Comparison of ENCODE assay signal across 8 mouse cellular contexts in genomic region chr8:69270386-69271202, GRCm38 (mm10). TPM values are rescaled to one million over a fixed set of nuclear protein-coding genes. Genes with fewer than 3 reads are reported as not detected.
DNase-seq lines count a peak whose midpoint lies in the region; ATAC-seq and TF ChIP-seq lines count a peak whose summit lies in the region.

Gene D130040H23Rik, plus strand, starts transcription at chr8:69271080.

- H3K36me3 ChIP-seq in lung, embryonic 16.5 days (ENCODE audit: control insufficient read depth, insufficient read depth, low read length): no peaks in the 10 kb centered on the region
- no peaks in the 10 kb centered on the region for H3K36me3 ChIP-seq in thymus, adult 2 months (ENCODE audit: control insufficient read depth, insufficient read depth, low read length)

- H3K4me1 ChIP-seq in cerebellum, adult 2 months (ENCODE audit: control insufficient read depth, insufficient read depth, low read length): no peaks in the 10 kb centered on the region; the same call in 1 of the 2 replicates
- H3K4me1 ChIP-seq in lung, embryonic 16.5 days (replicated peaks; ENCODE audit: control insufficient read depth, insufficient read depth, low read length): no peaks in the 10 kb centered on the region; the same call in 1 of the 2 replicates
- H3K4me1 ChIP-seq in thymus, adult 2 months (replicated peaks; ENCODE audit: control insufficient read depth, insufficient read depth, low read length): peaks cover 2% of the 10 kb centered on the region; the same call in 1 of the 2 replicates

- TF ChIP-seq POLR2A in cerebellum, adult 2 months (IDR thresholded peaks at IDR 0.05; ENCODE audit: borderline replicate concordance, insufficient read depth, low read length): peak; percentile 71; the same call in 1 of the 2 replicates
- peak; percentile 52; the same call in 1 of the 2 replicates for TF ChIP-seq POLR2A in thymus, adult 2 months (IDR thresholded peaks at IDR 0.05; ENCODE audit: control insufficient read depth, extremely low read depth, insufficient read depth, low read length, poor library complexity)

- H3K4me2 ChIP-seq in lung, embryonic 16.5 days (ENCODE audit: low read depth, low read length): peak within 1 kb of the TSS; percentile 52

- H3K9me3 ChIP-seq in lung, embryonic 16.5 days (ENCODE audit: control insufficient read depth, low read length): no peaks in the 10 kb centered on the region

- no peaks in the 10 kb centered on the region for H3K27me3 ChIP-seq in cerebellum, adult 2 months (ENCODE audit: control insufficient read depth, insufficient read depth, low read length)
- no peaks in the 10 kb centered on the region for H3K27me3 ChIP-seq in lung, embryonic 16.5 days (ENCODE audit: control insufficient read depth, insufficient read depth, low read depth, low read length)
- no peaks in the 10 kb centered on the region for H3K27me3 ChIP-seq in thymus, adult 2 months (ENCODE audit: control insufficient read depth, insufficient read depth, low read length)

- peak; percentile 88 for DNase-seq in Muller cell, postnatal 12 days (ENCODE audit: inconsistent ontology term)
- DNase-seq in cerebellum, adult 2 months: peak; percentile 79 to 88
- peak; percentile 84 for DNase-seq in forelimb bud, embryonic 11.5 days (ENCODE audit: low read depth, low spot score)
- DNase-seq in layer of hippocampus, adult 9-11 months: peak; percentile 92
- DNase-seq in ovary, adult 18-20 months (ENCODE audit: low spot score): peak; percentile 62
- peak; percentile 74 for DNase-seq in thymus, adult 2 months

- no peak for TF ChIP-seq CTCF in cerebellum, adult 2 months (IDR thresholded peaks at IDR 0.05; ENCODE audit: borderline replicate concordance, insufficient read depth, low read depth, low read length)
- TF ChIP-seq CTCF in thymus, adult 2 months (IDR thresholded peaks at IDR 0.05; ENCODE audit: borderline replicate concordance, control insufficient read depth, extremely low read depth, insufficient read depth, low read length, poor library complexity): no peak

- peak within 1 kb of the TSS; percentile 79 for H3K9ac ChIP-seq in lung, embryonic 16.5 days (ENCODE audit: low read length)

- peak within 1 kb of the TSS; percentile 76 for H3K27ac ChIP-seq in cerebellum, adult 2 months (ENCODE audit: insufficient read depth, low read length)
- H3K27ac ChIP-seq in lung, embryonic 16.5 days (ENCODE audit: low read length): no peak within 1 kb of the TSS; the same call in 1 of the 2 replicates
- H3K27ac ChIP-seq in thymus, adult 2 months (ENCODE audit: control insufficient read depth, insufficient read depth, low read length): no peak within 1 kb of the TSS

- peak; percentile 99 for ATAC-seq in hematopoietic stem cell, adult 5-6 weeks (replicated peaks in 1 of 2; ENCODE audit: insufficient read depth in 1 of 2, low FRiP score in 2 of 2, low TSS enrichment in 1 of 2, low read depth in 1 of 2, poor library complexity in 2 of 2, severe bottlenecking in 2 of 2)
- ATAC-seq in lung, embryonic 16.5 days (ENCODE audit: low read depth): peak; percentile 100

- peak within 1 kb of the TSS; percentile 94 for H3K4me3 ChIP-seq in cerebellum, adult 2 months (replicated peaks; ENCODE audit: insufficient read depth, low read depth, low read length)
- H3K4me3 ChIP-seq in lung, embryonic 16.5 days (ENCODE audit: low read length): peak within 1 kb of the TSS; percentile 63
- H3K4me3 ChIP-seq in thymus, adult 2 months (ENCODE audit: control insufficient read depth, insufficient read depth, low read length): peak within 1 kb of the TSS; percentile 61

- WGBS in cerebellum, adult 2 months: 3% methylated on average over 12 of the region's 12 CpGs
- 6% methylated on average over 12 of the region's 12 CpGs for WGBS in lung, embryonic 16.5 days
- WGBS in thymus, adult 2 months: 10% methylated on average over 12 of the region's 12 CpGs

RNA-seq across cellular contexts. Expression of gene D130040H23Rik, which starts in this region (rescaled TPM):
- 7.8 and 8.0 TPM in 2 replicates for polyA plus RNA-seq in cerebellum, adult 2 months (2012; rRNA removed)
- 11.7 and 22.1 TPM in 2 replicates for total RNA-seq in hematopoietic stem cell, adult 5-6 weeks (2017)
- 5.2 and 6.3 TPM in 2 replicates for polyA plus RNA-seq in lung, embryonic 16.5 days (2015; fragmentation: Nextera tagmentation; extraction: Ambion mirVana)
- polyA plus RNA-seq in thymus, adult 2 months (2012; rRNA removed): 0.31 and 1.00 TPM in 2 replicates

Comparison
In these comparisons a context has a peak if more than half of its experiments do, and no peak if none do; other contexts are left out.
1. Peak in DNase-seq and H3K4me3 ChIP-seq in thymus, adult 2 months; RNA of the gene not detected or under 1 TPM.